Mouse (Mus musculus) heart, embryonic 12.5 days (tissue): Measurements from ENCODE around the gene Lgals8. TPM values are rescaled to one million over a fixed set of nuclear protein-coding genes. Genes with fewer than 3 reads are reported as not detected.
"Not testable (repeated sequence)": the region's sequence is repeated elsewhere in the genome, so short reads cannot be mapped to it uniquely, and the experiment has no call there.

Experiments
- ATAC-seq: fragments of 200-750 bp; cut with Nextera tagmentation; 2 replicates; pipeline ENCODE4 v1.8.0; 2017; ENCODE audit warnings: moderate TSS enrichment, moderate library complexity; ENCODE audit not compliant: insufficient number of reproducible peaks, low FRiP score
- H3K27ac ChIP-seq: fragments of 300-500 bp; sonication (generic); 2 replicates; pipeline ENCODE4 v1.5.1; 2016; ENCODE audit warnings: mild to moderate bottlenecking, moderate library complexity; ENCODE audit not compliant: poor library complexity, severe bottlenecking
- H3K27me3 ChIP-seq: fragments of 300-500 bp; sonication (generic); replicated peaks from 2 replicates; pipeline ENCODE4 v1.6.1; 2016; ENCODE audit warnings: mild to moderate bottlenecking, moderate library complexity
- H3K36me3 ChIP-seq: fragments of 300-500 bp; sonication (generic); 2 replicates; pipeline ENCODE4 v1.6.1; 2016; ENCODE audit warnings: mild to moderate bottlenecking, moderate library complexity
- H3K4me1 ChIP-seq: fragments of 300-500 bp; sonication (generic); replicated peaks from 2 replicates; pipeline ENCODE4 v1.6.1; 2016; ENCODE audit warnings: mild to moderate bottlenecking
- H3K4me2 ChIP-seq: fragments of 300-500 bp; sonication (generic); 2 replicates; pipeline ENCODE4 v1.6.1; 2016; ENCODE audit warnings: mild to moderate bottlenecking, moderate library complexity
- H3K4me3 ChIP-seq: fragments of 300-500 bp; sonication (generic); 2 replicates; pipeline ENCODE4 v1.5.1; 2016; ENCODE audit warnings: mild to moderate bottlenecking
- H3K9ac ChIP-seq: fragments of 300-500 bp; sonication (generic); 2 replicates; pipeline ENCODE4 v1.6.1; 2016; ENCODE audit warnings: mild to moderate bottlenecking, moderate library complexity
- H3K9me3 ChIP-seq: fragments of 300-500 bp; sonication (generic); replicated peaks from 2 replicates; pipeline ENCODE4 v1.6.1; 2016; ENCODE audit warnings: mild to moderate bottlenecking, moderate library complexity
- WGBS: fragments of 180-500 bp; shearing (Covaris S2); methylation state at CpG from one replicate; pipeline ENCODE4 v1.1.7; 2016; 5-methylcytosine and 5-hydroxymethylcytosine counted together
- polyA plus RNA-seq: library from polyadenylated mRNA; unstranded; fragments of >200 nt; fragmentation: Nextera tagmentation; extraction: Ambion mirVana; gene quantifications from 2 replicates; pipeline ENCODE4 v1.2.1, GENCODE M21; 2016

Lgals8 gene
- polyA plus RNA-seq, 1 experiment from 2014 or later: 12.9 TPM

- Histone ChIP-seq H3K4me2 (no peak overlapping the region), H3K27me3 (no peaks in the 10 kb centered on the region), H3K27ac (no peak overlapping the region), H3K9ac (no peak overlapping the region), H3K4me1 (no peaks in the 10 kb centered on the region), H3K36me3 (no peaks in the 10 kb centered on the region), H3K4me3 (no peak overlapping the region), H3K9me3 (no peaks in the 10 kb centered on the region)
- ATAC-seq: no peak
- 74% methylated on average over 7 of the region's 7 CpGs for WGBS
Observed at GRCm38 (mm10) chr13:12485640-12486039, 20.9 kb upstream of the Lgals8 start.

- H3K9ac ChIP-seq: no peak overlapping the region
- H3K4me1 ChIP-seq: no peaks in the 10 kb centered on the region
- 80% methylated on average over 2 of the region's 2 CpGs for WGBS
- H3K4me2 ChIP-seq: no peak overlapping the region
- no peak for ATAC-seq
- no peak overlapping the region for H3K27ac ChIP-seq
- no peaks in the 10 kb centered on the region for H3K27me3 ChIP-seq
- no peaks in the 10 kb centered on the region for H3K36me3 ChIP-seq
- no peak overlapping the region for H3K4me3 ChIP-seq
- no peaks in the 10 kb centered on the region for H3K9me3 ChIP-seq
Observed at GRCm38 (mm10) chr13:12485197-12485596, 20.5 kb upstream of the Lgals8 start.

GRCm38 (mm10) chr13:12479802-12480201 lies 15.1 kb upstream of the Lgals8 start:
- 74% methylated on average over 6 of the region's 6 CpGs for WGBS
- Histone ChIP-seq H3K4me1 (no peaks in the 10 kb centered on the region), H3K27me3 (no peaks in the 10 kb centered on the region), H3K9ac (no peak overlapping the region), H3K27ac (no peak overlapping the region), H3K9me3 (no peaks in the 10 kb centered on the region), H3K4me2 (no peak overlapping the region), H3K4me3 (no peak overlapping the region), H3K36me3 (no peaks in the 10 kb centered on the region)
- no peak for ATAC-seq

GRCm38 (mm10) chr13:12478301-12478700 lies 13.6 kb upstream of the Lgals8 start:
- Histone ChIP-seq H3K4me3 (no peak overlapping the region), H3K9me3 (no peaks in the 10 kb centered on the region), H3K27me3 (no peaks in the 10 kb centered on the region), H3K4me1 (no peaks in the 10 kb centered on the region), H3K27ac (no peak overlapping the region), H3K4me2 (no peak overlapping the region), H3K36me3 (no peaks in the 10 kb centered on the region), H3K9ac (no peak overlapping the region)
- no peak for ATAC-seq
- 82% methylated on average over 15 of the region's 15 CpGs for WGBS

- Histone ChIP-seq H3K27ac (no peak overlapping the region), H3K9ac (no peak overlapping the region), H3K9me3 (no peaks in the 10 kb centered on the region), H3K4me1 (no peaks in the 10 kb centered on the region), H3K4me2 (no peak overlapping the region), H3K4me3 (no peak overlapping the region), H3K27me3 (peaks cover 10% of the 10 kb centered on the region), H3K36me3 (no peaks in the 10 kb centered on the region)
- ATAC-seq: no peak
- 92% methylated on average over 4 of the region's 4 CpGs for WGBS
Observed at GRCm38 (mm10) chr13:12476886-12477285, 12.1 kb upstream of the Lgals8 start.

GRCm38 (mm10) chr13:12475239-12475638 lies 10.5 kb upstream of the Lgals8 start:
- 75% methylated on average over 6 of the region's 6 CpGs for WGBS
- ATAC-seq: no peak
- Histone ChIP-seq H3K9me3 (no peaks in the 10 kb centered on the region), H3K4me1 (no peaks in the 10 kb centered on the region), H3K27ac (no peak overlapping the region), H3K9ac (no peak overlapping the region), H3K4me3 (no peak overlapping the region), H3K4me2 (no peak overlapping the region), H3K27me3 (peaks cover 17% of the 10 kb centered on the region), H3K36me3 (no peaks in the 10 kb centered on the region)

- Histone ChIP-seq H3K4me3 (no peak overlapping the region), H3K9me3 (no peaks in the 10 kb centered on the region), H3K27ac (no peak overlapping the region), H3K36me3 (no peaks in the 10 kb centered on the region), H3K4me1 (no peaks in the 10 kb centered on the region), H3K9ac (no peak overlapping the region), H3K27me3 (peaks cover 17% of the 10 kb centered on the region), H3K4me2 (no peak overlapping the region)
- no peak for ATAC-seq
- 35% methylated on average over 8 of the region's 8 CpGs for WGBS
Observed at GRCm38 (mm10) chr13:12473724-12474378, 9.1 kb upstream of the Lgals8 start.

GRCm38 (mm10) chr13:12468488-12468887 lies 3.7 kb upstream of the Lgals8 start:
- 80% methylated on average over 1 of the region's 1 CpGs for WGBS
- Histone ChIP-seq H3K27ac (no peak overlapping the region), H3K4me2 (no peak overlapping the region), H3K27me3 (peaks cover 17% of the 10 kb centered on the region), H3K4me1 (no peaks in the 10 kb centered on the region), H3K9me3 (no peaks in the 10 kb centered on the region), H3K36me3 (no peaks in the 10 kb centered on the region), H3K4me3 (no peak overlapping the region), H3K9ac (no peak overlapping the region)
- ATAC-seq: no peak

- not testable (repeated sequence) for H3K27me3 ChIP-seq, H3K9ac ChIP-seq, H3K9me3 ChIP-seq, ATAC-seq, H3K4me3 ChIP-seq, H3K27ac ChIP-seq, H3K36me3 ChIP-seq, H3K4me1 ChIP-seq, H3K4me2 ChIP-seq
- WGBS: 70% methylated on average over 6 of the region's 6 CpGs
Observed at GRCm38 (mm10) chr13:12464159-12464558, 585 bp downstream of the Lgals8 start.

- no peaks in the 10 kb centered on the region for H3K27me3 ChIP-seq
- H3K4me1 ChIP-seq: peaks cover 8% of the 10 kb centered on the region
- no peak overlapping the region for H3K4me2 ChIP-seq
- no peaks in the 10 kb centered on the region for H3K9me3 ChIP-seq
- no peaks in the 10 kb centered on the region for H3K36me3 ChIP-seq
- ATAC-seq: no peak
- no peak overlapping the region for H3K27ac ChIP-seq
- no peak overlapping the region for H3K9ac ChIP-seq
- WGBS: 72% methylated on average over 4 of the region's 4 CpGs
- H3K4me3 ChIP-seq: no peak overlapping the region
Observed at GRCm38 (mm10) chr13:12462623-12463022, 2.1 kb downstream of the Lgals8 start.

GRCm38 (mm10) chr13:12461730-12462119 lies 3.0 kb downstream of the Lgals8 start:
- peaks cover 8% of the 10 kb centered on the region for H3K4me1 ChIP-seq
- peak overlapping the region; percentile 81 for H3K4me3 ChIP-seq
- no peaks in the 10 kb centered on the region for H3K27me3 ChIP-seq
- ATAC-seq: no peak; the same call in 1 of the 2 replicates
- H3K9me3 ChIP-seq: no peaks in the 10 kb centered on the region
- 4% methylated on average over 7 of the region's 7 CpGs for WGBS
- H3K36me3 ChIP-seq: peaks cover 2% of the 10 kb centered on the region; the same call in 1 of the 2 replicates
- peak overlapping the region; percentile 84; the same call in 1 of the 2 replicates for H3K9ac ChIP-seq
- H3K27ac ChIP-seq: peak overlapping the region; percentile 40; the same call in 1 of the 2 replicates
- peak overlapping the region; percentile 89 for H3K4me2 ChIP-seq
